Mouse (Mus musculus) erythroblast, adult 5-6 weeks (primary cell): ENCODE results near the gene Efemp2. TPM values are rescaled to one million over a fixed set of nuclear protein-coding genes. Genes with fewer than 3 reads are reported as not detected.
"Not testable (repeated sequence)": the region's sequence is repeated elsewhere in the genome, so short reads cannot be mapped to it uniquely, and the experiment has no call there.

Experiments
- ATAC-seq: replicated peaks from 2 replicates; pipeline ENCODE4 v1.8.0; 2016; ENCODE audit warnings: moderate number of reproducible peaks, mild to moderate bottlenecking, moderate TSS enrichment, inconsistent platforms; ENCODE audit not compliant: poor library complexity, low FRiP score, severe bottlenecking
- total RNA-seq, 2 experiments: library from RNA; stranded (forward) in 1 of 2; stranded (reverse) in 1 of 2; fragments of 150-400 nt in 1 of 2; fragments of 200-764, 138-1000 nt in 1 of 2; gene quantifications; 2 replicates each; pipeline versions ENCODE4 v1.2.3 to v1.2.4; 2015 to 2017; ENCODE audit warnings: low replicate concordance in 2 of 2

The Efemp2 gene
- total RNA-seq, 2 experiments from 2014 or later, result 3.4 TPM; not detected in 1

DNA sequence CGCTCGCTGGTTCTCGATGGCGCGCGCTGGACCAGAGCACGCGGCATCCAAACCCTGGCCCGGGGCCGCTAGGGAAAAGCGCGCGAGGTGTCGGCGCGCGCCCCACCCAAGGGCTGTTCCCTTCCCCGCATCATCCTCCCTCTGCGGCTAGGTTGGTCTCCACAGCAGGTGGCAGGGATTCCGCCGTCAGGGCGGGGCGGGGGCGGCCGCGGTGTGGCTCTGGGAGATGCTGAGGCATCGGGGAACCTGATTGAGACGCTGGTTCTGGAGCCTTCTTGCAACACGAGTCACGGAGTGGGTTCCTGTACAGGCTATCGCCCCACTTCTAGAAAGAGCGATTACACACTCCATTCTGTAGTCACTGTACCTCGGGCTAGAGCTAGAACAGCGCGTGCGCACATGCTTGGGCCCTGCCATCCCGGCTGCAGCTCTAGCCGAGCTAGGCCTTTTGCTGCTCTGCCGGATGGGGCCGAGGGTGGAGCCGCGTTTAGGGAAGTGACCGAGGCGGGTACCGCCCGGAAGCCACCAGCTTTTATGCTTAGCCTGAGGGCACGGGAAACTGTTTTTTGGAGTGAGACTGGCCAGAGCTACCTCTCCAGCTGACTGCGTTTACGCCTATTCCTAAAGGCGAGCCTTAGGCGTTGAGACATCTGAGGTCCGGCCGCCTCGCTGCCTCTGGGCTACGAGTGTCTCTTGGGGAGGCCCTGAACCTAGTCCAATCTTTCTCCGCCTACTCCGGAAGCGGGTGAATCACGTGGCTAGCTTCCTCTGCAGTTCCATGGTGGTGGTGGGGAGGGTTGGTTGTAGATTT, 17.3 kb downstream of the Efemp2 start:
- ATAC-seq, result peak; percentile 51

DNA sequence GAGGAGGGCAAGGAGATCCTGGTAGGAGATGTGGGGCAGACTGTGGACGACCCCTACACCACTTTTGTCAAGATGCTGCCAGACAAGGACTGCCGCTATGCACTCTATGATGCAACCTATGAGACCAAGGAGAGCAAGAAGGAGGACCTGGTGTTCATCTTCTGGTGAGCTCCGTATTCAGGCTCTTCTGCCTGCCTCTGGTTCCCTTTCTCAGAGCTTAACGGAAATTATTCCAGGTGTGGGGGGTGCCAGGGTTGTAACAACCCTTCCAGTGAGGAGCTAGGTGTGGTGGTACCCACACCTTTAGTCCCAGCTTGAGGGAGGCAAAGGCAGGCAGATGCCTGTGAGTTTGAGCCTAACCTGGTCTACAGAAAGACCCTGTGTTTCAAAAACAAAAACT, 18.9 kb downstream of the Efemp2 start:
- no peak for ATAC-seq

DNA sequence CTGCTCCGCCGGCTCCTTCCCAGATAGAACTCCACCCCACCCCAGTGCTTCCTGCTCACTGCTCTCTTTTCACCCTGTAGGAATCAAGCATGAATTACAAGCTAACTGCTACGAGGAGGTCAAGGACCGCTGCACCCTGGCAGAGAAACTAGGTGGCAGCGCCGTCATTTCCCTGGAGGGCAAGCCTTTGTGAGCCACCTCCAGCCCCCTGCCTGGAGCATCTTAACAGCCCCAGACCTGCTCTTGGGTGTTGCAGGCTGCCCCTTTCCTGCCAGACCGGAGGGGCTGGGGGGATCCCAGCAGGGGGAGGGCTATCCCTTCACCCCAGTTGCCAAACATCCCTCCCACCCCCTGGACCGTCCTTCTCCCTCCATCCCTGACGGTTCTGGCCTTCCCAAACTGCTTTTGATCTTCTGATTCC, 19.6 kb downstream of the Efemp2 start:
- ATAC-seq, result not testable (repeated sequence)

DNA sequence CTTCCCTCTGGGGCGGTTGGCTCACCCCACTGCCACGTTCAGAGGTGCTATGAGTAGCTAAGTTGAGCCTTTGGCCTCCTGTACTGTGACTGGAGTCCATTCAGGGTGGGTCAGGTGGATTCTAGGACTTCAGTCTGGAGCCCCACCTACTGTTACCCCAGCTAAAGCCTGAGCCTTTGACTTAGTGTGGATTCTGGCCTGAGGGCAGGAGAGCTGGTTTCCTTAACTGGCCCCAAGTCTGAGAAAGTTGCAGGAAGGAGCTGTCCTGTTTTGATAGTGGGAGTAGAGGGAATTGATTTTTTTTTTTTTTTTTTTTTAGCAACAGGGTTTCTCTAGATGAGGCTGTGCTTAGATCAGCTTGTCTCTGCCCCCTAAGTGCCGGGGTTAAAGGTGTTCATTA, 20.6 kb downstream of the Efemp2 start:
- ATAC-seq, result no peak

DNA sequence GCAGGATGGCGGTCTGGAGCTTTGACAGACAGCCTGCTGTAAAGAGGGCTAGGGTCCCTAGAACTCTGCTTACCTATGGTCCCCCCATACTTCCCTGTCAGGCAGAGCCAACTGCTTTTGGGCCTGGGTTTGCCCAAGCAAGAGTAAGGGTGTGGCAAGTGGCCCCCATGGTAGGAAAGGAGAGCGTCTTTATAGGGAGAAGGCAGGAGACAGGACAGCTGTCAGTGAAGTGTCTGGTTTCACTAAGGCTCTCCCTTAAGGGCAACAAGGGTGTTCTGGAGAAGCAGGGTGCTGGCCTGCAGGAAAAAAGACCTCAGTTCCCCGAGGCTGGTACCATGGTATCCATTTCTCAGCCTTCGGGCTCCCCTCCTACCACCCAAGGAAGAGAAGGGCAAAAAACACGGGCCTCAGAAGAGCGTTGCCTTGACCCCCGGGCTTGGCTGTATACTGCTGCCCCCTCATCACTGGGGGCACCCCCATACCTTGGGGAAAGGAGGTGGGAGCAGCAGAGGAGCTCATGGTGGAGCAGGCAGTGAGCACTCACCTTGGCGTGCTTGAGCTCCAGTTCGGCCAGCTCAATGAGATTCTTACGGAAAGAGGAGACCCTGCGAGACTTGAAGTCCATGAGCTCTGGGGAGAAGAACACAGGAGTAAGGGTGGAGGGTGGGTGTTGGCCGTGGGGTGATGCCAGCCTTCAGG, 21.7 kb downstream of the Efemp2 start:
- no peak for ATAC-seq

DNA sequence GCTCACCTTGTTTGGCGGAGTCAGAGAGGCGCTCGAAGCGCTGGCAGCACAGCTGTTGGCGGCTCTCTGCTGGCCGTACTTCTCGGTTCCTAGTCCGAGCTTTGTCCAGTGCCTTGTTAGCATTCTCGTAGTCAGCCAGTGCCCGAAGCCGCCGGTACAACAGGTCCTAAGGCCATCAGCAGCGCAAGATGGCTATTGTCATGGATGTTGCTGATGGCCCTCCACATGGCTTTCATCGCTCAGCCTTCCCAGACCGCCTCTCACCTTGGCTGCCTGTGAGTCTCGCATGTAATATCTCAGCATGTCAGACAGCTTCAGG, 22.3 kb downstream of the Efemp2 start:
- no peak for ATAC-seq

DNA sequence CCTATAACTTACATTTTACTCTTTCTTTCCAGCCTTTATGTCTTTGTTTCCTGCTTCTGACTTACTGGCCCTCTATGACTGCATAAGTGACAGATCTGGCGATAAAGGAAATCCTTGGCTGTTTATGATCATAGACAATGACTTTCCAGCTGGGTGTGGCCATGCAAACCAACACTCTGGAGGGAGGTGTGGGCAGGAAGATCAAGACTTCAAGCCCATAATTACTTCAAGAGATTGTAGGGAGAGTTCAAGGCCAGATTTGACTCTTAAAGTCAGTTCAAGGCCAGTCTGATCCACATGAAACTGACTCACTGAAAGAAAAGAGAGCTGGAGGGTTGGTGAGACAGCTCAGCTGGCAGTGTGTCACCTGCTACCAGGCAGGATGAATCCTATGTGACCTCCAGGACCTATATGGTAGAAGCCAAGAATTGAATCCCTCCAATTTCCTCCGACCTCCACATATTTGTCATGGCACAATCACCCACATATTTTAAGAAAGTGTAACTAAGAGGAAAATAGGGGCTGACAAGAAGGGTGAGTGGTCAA, 26.6 kb downstream of the Efemp2 start:
- ATAC-seq, result no peak

GRCm38 (mm10) chr19:5503687-5504086, 29.9 kb downstream of the Efemp2 start, which contains the start of gene 1700020D05Rik:
Gene 1700020D05Rik (minus strand): TSS chr19:5503787.
- ATAC-seq, result no peak

DNA sequence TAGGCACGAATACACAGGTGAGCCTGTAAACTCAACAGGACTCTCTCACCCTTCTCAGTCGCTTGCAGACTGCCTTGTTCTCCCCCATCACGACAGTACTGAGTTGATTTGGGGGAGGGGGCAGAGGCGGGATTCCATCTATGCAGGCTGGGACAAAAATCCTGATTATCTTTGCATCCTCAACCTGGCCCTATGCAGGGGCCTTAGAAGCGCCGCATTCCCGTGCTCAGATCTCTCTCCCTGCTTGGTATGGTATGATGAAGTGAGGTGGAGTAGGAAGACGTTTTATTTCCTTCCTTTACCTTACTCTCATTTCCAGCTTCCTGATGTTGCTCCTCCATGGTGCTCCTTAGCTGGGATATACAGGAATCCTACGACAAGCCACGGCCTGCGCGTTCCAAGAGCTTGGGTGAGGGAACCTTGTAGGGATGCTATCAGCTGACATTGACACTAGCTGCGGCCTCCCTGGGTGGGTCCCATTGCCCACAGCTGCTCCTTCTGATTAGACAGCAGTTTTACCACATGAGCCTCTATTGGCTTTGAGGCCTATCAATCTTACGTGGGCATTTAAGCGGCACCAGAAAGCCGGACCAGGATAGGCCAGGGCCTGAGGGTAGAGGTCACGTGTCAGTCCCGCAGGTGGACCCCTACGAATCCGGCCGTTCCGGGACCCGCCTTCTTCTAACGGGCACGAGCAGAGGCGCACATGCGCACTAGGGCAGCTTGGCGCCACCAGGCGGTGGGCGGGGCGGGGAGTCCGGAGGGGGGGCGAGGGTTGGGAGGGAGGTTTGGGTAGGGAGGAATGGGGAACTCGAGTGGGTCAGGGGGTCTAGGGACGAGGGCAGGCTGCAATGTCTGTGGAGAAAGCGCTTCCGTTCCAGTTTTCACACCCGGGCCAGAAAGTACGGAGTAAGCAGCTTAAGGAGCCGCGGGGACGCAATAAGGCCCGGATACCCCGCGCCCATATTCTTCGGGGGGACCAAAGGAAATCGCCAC, 36.6 kb downstream of the Efemp2 start, which contains the start of gene Snx32:
TSS of gene Snx32 (minus strand) at position 508 of the 996 bp plus-strand sequence.
- peak; percentile 97 for ATAC-seq

DNA sequence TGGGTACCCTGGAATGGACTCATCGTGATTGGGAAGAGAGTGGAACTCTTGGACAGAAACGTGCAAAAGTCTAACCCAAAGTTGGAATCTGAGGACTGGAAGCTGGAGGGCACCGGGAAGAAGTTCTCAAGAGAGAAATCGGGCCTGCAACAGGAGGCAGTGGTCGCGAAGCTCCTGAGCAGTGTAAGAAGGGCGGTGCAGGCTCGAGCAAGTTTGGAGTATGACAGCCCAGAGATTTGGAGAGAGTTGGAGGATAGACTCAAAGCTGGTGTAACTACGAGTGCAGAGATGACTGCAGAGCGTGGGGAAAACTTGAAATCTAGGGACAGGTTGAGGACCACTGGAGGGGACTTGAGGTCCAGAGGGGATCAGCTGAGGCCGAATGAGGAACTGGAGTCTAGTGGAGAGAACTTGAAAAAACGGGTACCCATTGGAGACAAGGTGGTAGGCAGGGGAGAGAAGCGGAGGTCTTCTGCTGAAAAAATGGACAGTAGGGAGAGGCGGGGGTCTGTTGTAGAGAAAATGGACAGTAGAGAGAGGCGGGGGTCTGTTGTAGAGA, 37.4 kb downstream of the Efemp2 start:
- 0 out of 2 replicates have a peak, but pooled peaks have one; percentile 23 for ATAC-seq

- no peak for ATAC-seq
Measured at GRCm38 (mm10) chr19:5512091-5513004, 38.6 kb downstream of the Efemp2 start.

DNA sequence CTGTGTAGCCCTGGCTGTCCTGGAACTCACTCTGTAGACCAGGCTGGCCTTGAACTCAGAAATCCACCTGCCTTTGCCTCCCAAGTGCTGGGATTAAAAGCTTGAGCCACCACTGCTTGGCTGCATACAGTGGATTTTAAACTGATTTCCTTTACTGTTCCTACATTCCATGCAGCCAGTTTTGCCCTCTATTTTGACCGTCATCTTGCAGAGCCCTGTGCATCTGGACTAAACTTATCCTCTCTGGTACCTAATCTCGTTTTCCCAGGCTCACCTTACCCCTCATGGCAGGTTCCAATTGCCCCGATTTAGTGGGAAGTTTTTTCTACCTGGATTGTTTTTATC, 39.2 kb downstream of the Efemp2 start:
- ATAC-seq, result no peak

GRCm38 (mm10) chr19:5515840-5516777, 42.4 kb downstream of the Efemp2 start:
- ATAC-seq, result 0 out of 2 replicates have a peak, but pooled peaks have one; percentile 40

DNA sequence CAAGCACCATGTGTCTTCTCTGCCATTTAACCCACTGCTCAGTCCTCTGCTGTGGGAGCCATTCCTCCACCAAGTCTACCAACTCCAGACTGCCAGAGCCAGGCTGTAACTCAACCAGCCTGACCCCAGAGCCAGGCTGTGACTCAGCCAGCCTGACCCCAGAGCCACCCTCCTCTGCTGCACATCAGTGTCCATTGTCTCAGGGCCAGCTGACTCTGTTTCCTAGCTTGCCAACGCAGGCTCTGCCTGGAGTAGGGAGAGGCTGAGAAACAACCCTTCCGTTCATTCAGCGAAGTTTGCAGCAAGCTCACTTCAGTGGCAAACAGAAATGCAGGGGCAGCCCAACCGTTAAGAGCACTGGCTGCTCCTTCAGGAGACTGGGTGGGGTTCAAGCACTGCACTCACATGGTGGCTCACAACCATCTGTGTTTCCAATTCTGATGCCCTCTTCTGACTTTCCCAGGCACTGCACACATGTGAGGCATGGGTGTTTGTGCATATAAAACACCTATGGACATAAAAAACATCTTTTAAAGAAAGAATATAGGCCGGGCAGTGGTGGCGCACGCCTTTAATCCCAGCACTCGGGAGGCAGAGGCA, 43.3 kb downstream of the Efemp2 start:
- no peak for ATAC-seq

DNA sequence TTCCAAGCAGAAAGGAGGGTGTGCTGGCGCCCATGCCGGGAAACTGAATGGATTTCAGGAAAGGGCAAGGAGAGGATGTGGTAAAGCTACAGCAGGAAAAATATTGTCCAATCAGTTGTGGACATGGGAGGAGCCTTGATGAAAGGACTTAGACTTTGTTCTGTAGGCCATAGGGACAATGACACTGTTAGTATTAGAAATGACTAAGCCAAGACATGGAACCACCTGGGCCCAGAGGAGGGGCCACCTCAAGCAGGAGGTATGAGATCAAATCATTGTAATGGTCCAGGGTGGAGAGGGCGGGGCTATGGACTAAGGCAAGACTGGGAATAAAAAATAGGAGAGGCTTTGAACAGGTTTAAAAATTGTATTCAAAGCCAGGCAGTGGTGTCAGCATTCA, 45.0 kb downstream of the Efemp2 start:
- ATAC-seq, result no peak

- ATAC-seq, result no peak
Measured at GRCm38 (mm10) chr19:5525204-5525603, 51.5 kb downstream of the Efemp2 start.
